Mouse (Mus musculus) hindbrain, embryonic 13.5 days (tissue): Measurements from ENCODE around the gene Midn. TPM values are rescaled to one million over a fixed set of nuclear protein-coding genes. Genes with fewer than 3 reads are reported as not detected.
"Not testable (repeated sequence)": the region's sequence is repeated elsewhere in the genome, so short reads cannot be mapped to it uniquely, and the experiment has no call there.

Experiments used
- ATAC-seq: fragments of 200-750 bp; cut with Nextera tagmentation; 2 replicates; pipeline ENCODE4 v1.8.0; 2017; ENCODE audit warnings: moderate TSS enrichment; ENCODE audit not compliant: low FRiP score
- H3K27ac ChIP-seq: fragments of 300-500 bp; sonication (generic); 2 replicates; pipeline ENCODE4 v1.5.1; 2015; ENCODE audit warnings: inconsistent platforms, mild to moderate bottlenecking, moderate library complexity
- H3K27me3 ChIP-seq: fragments of 300-500 bp; sonication (generic); 2 replicates; pipeline ENCODE4 v1.6.1; 2015; ENCODE audit warnings: mild to moderate bottlenecking, inconsistent platforms
- H3K36me3 ChIP-seq: fragments of 300-500 bp; sonication (generic); 2 replicates; pipeline ENCODE4 v1.6.1; 2015; ENCODE audit warnings: mild to moderate bottlenecking, inconsistent platforms
- H3K4me1 ChIP-seq: fragments of 300-500 bp; sonication (generic); replicated peaks from 2 replicates; pipeline ENCODE4 v1.6.1; 2015; ENCODE audit warnings: inconsistent platforms
- H3K4me2 ChIP-seq: fragments of 300-500 bp; sonication (generic); 2 replicates; pipeline ENCODE4 v1.6.1; 2015; ENCODE audit warnings: inconsistent platforms, mild to moderate bottlenecking, moderate library complexity
- H3K4me3 ChIP-seq: fragments of 300-500 bp; sonication (generic); 2 replicates; pipeline ENCODE4 v1.5.1; 2015; ENCODE audit warnings: mild to moderate bottlenecking, inconsistent platforms
- H3K9ac ChIP-seq: fragments of 300-500 bp; sonication (generic); 2 replicates; pipeline ENCODE4 v1.6.1; 2015; ENCODE audit warnings: mild to moderate bottlenecking, inconsistent platforms
- H3K9me3 ChIP-seq: fragments of 300-500 bp; sonication (generic); 2 replicates; pipeline ENCODE4 v1.6.1; 2016; ENCODE audit warnings: inconsistent platforms
- WGBS: fragments of 180-500 bp; shearing (Covaris S2); methylation state at CpG from one replicate; pipeline ENCODE4 v1.1.7; 2015; 5-methylcytosine and 5-hydroxymethylcytosine counted together
- polyA plus RNA-seq: library from polyadenylated mRNA; unstranded; fragments of >200 nt; fragmentation: Nextera tagmentation; extraction: Ambion mirVana; gene quantifications from 2 replicates; pipeline ENCODE4 v1.2.1, GENCODE M21; 2015

Midn gene
- polyA plus RNA-seq, 1 experiment from 2014 or later: 32.4 TPM

DNA sequence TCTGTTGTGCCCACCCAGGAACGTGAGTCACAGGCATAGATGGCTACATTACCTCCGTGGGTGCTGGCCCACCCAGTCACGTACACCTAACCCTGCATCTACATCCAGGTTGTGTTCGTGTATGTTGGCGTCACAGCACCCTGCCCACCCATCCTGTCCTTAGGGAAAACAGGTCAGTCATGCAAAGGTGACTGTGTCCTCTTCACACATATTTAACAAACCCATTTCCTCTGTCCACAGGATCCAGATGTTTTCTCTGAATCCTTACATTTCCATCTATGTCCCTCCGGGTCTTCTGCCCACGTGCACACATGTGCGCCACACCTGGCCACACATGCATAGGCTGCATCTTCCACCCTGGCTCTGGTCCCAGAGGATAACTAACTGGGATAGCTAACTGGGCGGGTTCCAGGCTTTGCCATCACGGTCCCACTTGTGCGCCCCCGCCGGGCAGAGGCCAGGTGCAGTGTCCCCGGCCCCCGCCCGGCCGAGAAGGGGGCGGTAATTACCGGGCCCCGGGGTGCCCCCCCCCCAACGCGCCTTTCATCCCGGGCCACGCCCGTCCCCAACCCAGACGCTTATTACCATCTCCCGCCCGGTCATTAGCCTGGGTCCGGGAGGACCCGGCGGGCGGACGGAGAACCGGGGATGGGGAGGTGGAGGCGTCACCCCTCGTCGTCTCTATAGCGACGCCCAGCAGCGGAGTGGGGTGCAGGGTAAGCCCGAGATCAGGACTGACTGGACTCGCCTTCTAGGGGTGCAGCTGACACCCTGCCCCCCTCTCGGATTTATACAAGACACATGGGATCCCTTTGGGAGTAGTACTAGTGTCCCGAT is 16.3 kb downstream of the Midn start:
- H3K27ac ChIP-seq: peak overlapping the region; percentile 100
- H3K4me2 ChIP-seq: peak overlapping the region; percentile 75
- 10% methylated on average over 44 of the region's 44 CpGs for WGBS
- peak overlapping the region; percentile 42 for H3K4me3 ChIP-seq
- peaks cover 66% of the 10 kb centered on the region for H3K4me1 ChIP-seq
- peak overlapping the region; percentile 75 for H3K9ac ChIP-seq
- H3K27me3 ChIP-seq: 0 out of 2 replicates have a peak, but pooled peaks cover 5% of the 10 kb centered on the region
- no peaks in the 10 kb centered on the region for H3K9me3 ChIP-seq
- ATAC-seq: peak; percentile 0; the same call in 1 of the 2 replicates
- no peaks in the 10 kb centered on the region for H3K36me3 ChIP-seq

- Histone ChIP-seq H3K4me3 (peak overlapping the region; percentile 42), H3K36me3 (peaks cover 4% of the 10 kb centered on the region), H3K9me3 (no peaks in the 10 kb centered on the region), H3K27ac (peak overlapping the region; percentile 100), H3K4me1 (peaks cover 69% of the 10 kb centered on the region), H3K27me3 (0 out of 2 replicates have a peak, but pooled peaks cover 5% of the 10 kb centered on the region), H3K9ac (peak overlapping the region; percentile 75), H3K4me2 (peak overlapping the region; percentile 75)
- ATAC-seq: peak; percentile 33
- WGBS: 0% methylated on average over 17 of the region's 17 CpGs
These were observed 16.9 kb downstream of the Midn start for GRCm38 (mm10) chr10:80164998-80165344.

- Histone ChIP-seq H3K4me1 (peaks cover 69% of the 10 kb centered on the region), H3K9ac (peak within 1 kb of the TSS; percentile 75), H3K36me3 (peaks cover 10% of the 10 kb centered on the region), H3K27ac (peak within 1 kb of the TSS; percentile 100), H3K27me3 (0 out of 2 replicates have a peak, but pooled peaks cover 5% of the 10 kb centered on the region), H3K9me3 (no peaks in the 10 kb centered on the region), H3K4me3 (peak within 1 kb of the TSS; percentile 91), H3K4me2 (peak within 1 kb of the TSS; percentile 75)
- WGBS: 15% methylated on average over 20 of the region's 20 CpGs
- no peak for ATAC-seq
These were observed 17.5 kb downstream of the Midn start, which contains the start of gene Cirbp for GRCm38 (mm10) chr10:80165392-80166128. Gene Cirbp (plus strand): TSS chr10:80165985.

DNA sequence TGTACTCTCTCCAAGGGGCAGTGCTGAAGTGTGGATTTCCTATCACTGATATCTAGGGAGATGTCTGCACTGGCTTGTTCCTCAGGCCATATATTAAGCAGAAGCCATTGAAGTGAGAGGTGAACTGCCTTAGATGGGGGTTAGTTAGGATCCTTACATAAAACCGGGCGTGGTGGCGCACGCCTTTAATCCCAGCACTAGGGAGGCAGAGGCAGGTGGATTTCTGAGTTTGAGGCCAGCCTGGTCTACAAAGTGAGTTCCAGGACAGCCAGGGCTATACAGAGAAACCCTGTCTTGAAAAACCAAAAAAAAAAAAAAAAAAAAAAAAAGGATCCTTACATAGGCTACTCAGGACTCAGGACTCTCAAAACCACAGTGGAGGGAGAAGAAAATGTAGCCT is 18.1 kb downstream of the Midn start:
- Histone ChIP-seq H3K4me2 (peak overlapping the region; percentile 75), H3K36me3 (peaks cover 15% of the 10 kb centered on the region), H3K9ac (peak overlapping the region; percentile 75), H3K4me3 (peak overlapping the region; percentile 42), H3K4me1 (peaks cover 67% of the 10 kb centered on the region), H3K27ac (peak overlapping the region; percentile 100)
- WGBS: 82% methylated on average over 4 of the region's 4 CpGs
- not testable (repeated sequence) for ATAC-seq, H3K27me3 ChIP-seq, H3K9me3 ChIP-seq

- Histone ChIP-seq H3K4me1 (peaks cover 73% of the 10 kb centered on the region), H3K27me3 (0 out of 2 replicates have a peak, but pooled peaks cover 5% of the 10 kb centered on the region), H3K9ac (peak overlapping the region; percentile 100), H3K9me3 (no peaks in the 10 kb centered on the region), H3K4me3 (peak overlapping the region; percentile 91), H3K36me3 (peaks cover 28% of the 10 kb centered on the region), H3K4me2 (peak overlapping the region; percentile 74), H3K27ac (peak overlapping the region; percentile 100)
- WGBS: under 1% methylated on average over 55 of the region's 55 CpGs
- peak; percentile 90 for ATAC-seq
These were observed 19.5 kb downstream of the Midn start for GRCm38 (mm10) chr10:80167460-80168037.

DNA sequence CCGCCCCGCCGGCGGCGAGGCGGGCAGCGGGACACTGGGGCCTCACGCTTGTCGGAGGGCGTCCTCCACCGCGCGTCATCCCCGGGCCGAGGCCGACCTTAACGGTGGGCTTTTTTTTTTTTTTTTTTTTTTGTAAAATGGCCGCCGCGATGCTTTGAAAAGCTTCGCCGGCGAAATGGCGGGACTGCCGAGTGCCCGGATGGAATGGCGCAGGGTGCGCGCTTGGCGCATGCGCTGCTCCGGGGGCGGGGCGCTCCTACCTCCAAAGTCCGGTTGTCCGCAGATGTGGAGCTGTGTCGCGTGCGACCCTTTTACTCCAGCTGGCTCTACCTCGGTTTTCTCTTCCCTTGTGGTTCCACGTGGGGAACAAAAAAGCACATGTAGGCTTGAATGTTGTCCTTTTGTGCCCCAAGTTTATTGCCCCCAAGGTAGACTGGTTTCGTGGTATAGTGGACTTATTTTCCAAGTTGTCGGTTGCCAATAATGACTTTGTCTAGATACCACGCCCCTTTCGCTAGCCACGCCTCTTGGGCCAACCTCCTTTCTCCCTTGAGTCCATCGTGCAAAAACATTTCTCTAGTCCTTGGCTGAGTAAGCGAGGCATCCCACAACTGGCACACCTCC is 20.1 kb downstream of the Midn start:
- Histone ChIP-seq H3K36me3 (peaks cover 28% of the 10 kb centered on the region), H3K4me1 (peaks cover 77% of the 10 kb centered on the region), H3K27me3 (0 out of 2 replicates have a peak, but pooled peaks cover under 1% of the 10 kb centered on the region), H3K9ac (peak overlapping the region; percentile 100), H3K4me3 (peak overlapping the region; percentile 91), H3K27ac (peak overlapping the region; percentile 100), H3K4me2 (peak overlapping the region; percentile 74), H3K9me3 (no peaks in the 10 kb centered on the region)
- WGBS: under 1% methylated on average over 42 of the region's 48 CpGs
- ATAC-seq: peak; percentile 38

- Histone ChIP-seq H3K4me2 (peak overlapping the region; percentile 74), H3K4me3 (peak overlapping the region; percentile 91), H3K27ac (peak overlapping the region; percentile 100), H3K9ac (peak overlapping the region; percentile 100), H3K4me1 (peaks cover 77% of the 10 kb centered on the region), H3K9me3 (no peaks in the 10 kb centered on the region), H3K27me3 (no peaks in the 10 kb centered on the region), H3K36me3 (peaks cover 28% of the 10 kb centered on the region)
- WGBS: 65% methylated on average over 1 of the region's 1 CpGs
- no peak for ATAC-seq
These were observed 21.0 kb downstream of the Midn start for GRCm38 (mm10) chr10:80169070-80169469.

- no peak overlapping the region; the same call in 1 of the 2 replicates for H3K4me2 ChIP-seq
- peaks cover 30% of the 10 kb centered on the region for H3K36me3 ChIP-seq
- no peaks in the 10 kb centered on the region for H3K27me3 ChIP-seq
- no peak overlapping the region for H3K27ac ChIP-seq
- no peak for ATAC-seq
- peak overlapping the region; percentile 100 for H3K9ac ChIP-seq
- WGBS: 95% methylated on average over 7 of the region's 7 CpGs
- peaks cover 73% of the 10 kb centered on the region for H3K4me1 ChIP-seq
- peak overlapping the region; percentile 91; the same call in 1 of the 2 replicates for H3K4me3 ChIP-seq
- no peaks in the 10 kb centered on the region for H3K9me3 ChIP-seq
These were observed 21.6 kb downstream of the Midn start for GRCm38 (mm10) chr10:80169651-80170050.

DNA sequence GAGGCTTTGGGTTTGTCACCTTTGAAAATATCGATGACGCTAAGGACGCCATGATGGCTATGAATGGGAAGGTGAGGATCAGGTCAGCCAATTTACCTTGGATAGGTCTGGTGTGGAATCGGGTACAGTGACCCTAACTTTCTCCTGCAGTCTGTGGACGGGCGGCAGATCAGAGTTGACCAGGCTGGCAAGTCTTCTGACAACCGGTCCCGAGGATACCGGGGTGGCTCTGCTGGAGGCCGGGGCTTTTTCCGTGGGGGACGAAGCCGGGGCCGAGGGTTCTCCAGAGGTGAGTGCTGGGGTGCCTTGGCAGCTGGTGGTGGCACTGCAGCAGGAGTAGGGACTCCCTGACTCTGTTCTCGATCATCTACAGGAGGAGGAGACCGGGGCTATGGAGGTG is 22.0 kb downstream of the Midn start:
- peak overlapping the region; percentile 51 for H3K9ac ChIP-seq
- 98% methylated on average over 16 of the region's 16 CpGs for WGBS
- peak overlapping the region; percentile 4; the same call in 1 of the 2 replicates for H3K4me3 ChIP-seq
- peaks cover 33% of the 10 kb centered on the region for H3K36me3 ChIP-seq
- 0 out of 2 replicates have a peak overlapping the region, but pooled peaks have one; percentile 18 for H3K27ac ChIP-seq
- peak overlapping the region; percentile 15; the same call in 1 of the 2 replicates for H3K4me2 ChIP-seq
- H3K4me1 ChIP-seq: peaks cover 73% of the 10 kb centered on the region
- H3K9me3 ChIP-seq: no peaks in the 10 kb centered on the region
- H3K27me3 ChIP-seq: no peaks in the 10 kb centered on the region
- ATAC-seq: no peak

DNA sequence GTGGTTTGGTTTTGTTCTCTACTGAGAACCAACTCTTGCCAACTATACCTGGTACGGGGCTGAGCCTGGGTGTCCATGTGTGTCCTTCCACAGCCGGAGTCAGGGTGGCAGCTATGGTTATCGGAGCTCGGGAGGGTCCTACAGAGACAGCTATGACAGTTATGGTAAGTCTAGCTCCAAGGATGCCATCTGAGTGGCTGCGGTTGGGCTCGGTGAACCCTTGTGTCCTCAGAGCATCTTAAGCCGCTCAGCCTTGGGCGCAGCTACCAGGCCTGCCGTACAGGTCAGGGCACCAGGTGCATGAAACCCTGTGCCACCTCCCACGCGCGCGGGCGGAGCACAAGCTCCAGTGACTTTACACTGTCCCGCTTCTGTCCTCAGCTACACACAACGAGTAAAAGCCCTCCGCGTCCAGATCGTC is 22.5 kb downstream of the Midn start:
- no peak for ATAC-seq
- Histone ChIP-seq H3K27me3 (no peaks in the 10 kb centered on the region), H3K4me2 (peak overlapping the region; percentile 15; the same call in 1 of the 2 replicates), H3K36me3 (peaks cover 33% of the 10 kb centered on the region), H3K4me3 (no peak overlapping the region), H3K9ac (peak overlapping the region; percentile 51), H3K9me3 (no peaks in the 10 kb centered on the region), H3K4me1 (peaks cover 69% of the 10 kb centered on the region), H3K27ac (0 out of 2 replicates have a peak overlapping the region, but pooled peaks have one; percentile 18)
- WGBS: 97% methylated on average over 19 of the region's 19 CpGs

- WGBS: 92% methylated on average over 15 of the region's 15 CpGs
- Histone ChIP-seq H3K9ac (peak overlapping the region; percentile 71; the same call in 1 of the 2 replicates), H3K27ac (peak overlapping the region; percentile 93; the same call in 1 of the 2 replicates), H3K27me3 (no peaks in the 10 kb centered on the region), H3K4me2 (no peak overlapping the region), H3K9me3 (no peaks in the 10 kb centered on the region), H3K4me1 (peaks cover 69% of the 10 kb centered on the region), H3K36me3 (peaks cover 33% of the 10 kb centered on the region), H3K4me3 (0 out of 2 replicates have a peak overlapping the region, but pooled peaks have one; percentile 7)
- no peak for ATAC-seq
These were observed 23.2 kb downstream of the Midn start for GRCm38 (mm10) chr10:80171252-80171651.
